Mouse (Mus musculus) heart, embryonic 14.5 days (tissue): Measurements from ENCODE around the gene Nms. TPM values are rescaled to one million over a fixed set of nuclear protein-coding genes. Genes with fewer than 3 reads are reported as not detected.

Experiments
- ATAC-seq: fragments of 200-750 bp; cut with Nextera tagmentation; 2 replicates; pipeline ENCODE4 v1.8.0; 2017; ENCODE audit warnings: low read depth, moderate TSS enrichment; ENCODE audit not compliant: insufficient number of reproducible peaks, insufficient read depth, low FRiP score
- H3K27ac ChIP-seq, 2 experiments: fragments of 200-500 bp in 1 of 2; fragments of 300-500 bp in 1 of 2; sonication (generic) in 1 of 2; replicated peaks in 1 of 2; 2 replicates each; pipeline ENCODE4 v1.5.1; 2012 to 2014; ENCODE audit warnings: low read depth in 2 of 2, low read length in 2 of 2, control low read depth in 1 of 2, mild to moderate bottlenecking in 1 of 2, mixed read lengths in 1 of 2; ENCODE audit not compliant: control insufficient read depth in 1 of 2, insufficient read depth in 1 of 2
- H3K27me3 ChIP-seq: fragments of 300-500 bp; sonication (generic); 2 replicates; pipeline ENCODE4 v1.6.1; 2014; ENCODE audit warnings: mild to moderate bottlenecking, low read length, control low read depth; ENCODE audit not compliant: control insufficient read depth, insufficient read depth
- H3K36me3 ChIP-seq: fragments of 300-500 bp; sonication (generic); 2 replicates; pipeline ENCODE4 v1.6.1; 2014; ENCODE audit warnings: mild to moderate bottlenecking, control low read depth, low read length, mixed read lengths; ENCODE audit not compliant: control insufficient read depth, insufficient read depth
- H3K4me1 ChIP-seq, 2 experiments: fragments of 200-500 bp in 1 of 2; fragments of 300-500 bp in 1 of 2; sonication (generic) in 1 of 2; 2 replicates each; pipeline ENCODE4 v1.6.1; 2012 to 2014; ENCODE audit warnings: low read length in 2 of 2, control low read depth in 1 of 2, mixed read lengths in 1 of 2; ENCODE audit not compliant: control insufficient read depth in 2 of 2, insufficient read depth in 2 of 2
- H3K4me2 ChIP-seq: fragments of 300-500 bp; sonication (generic); 2 replicates; pipeline ENCODE4 v1.6.1; 2014; ENCODE audit warnings: mild to moderate bottlenecking, low read length
- H3K4me3 ChIP-seq, 2 experiments: fragments of 200-500 bp in 1 of 2; fragments of 300-500 bp in 1 of 2; sonication (generic) in 1 of 2; 2 replicates each; pipeline ENCODE4 v1.5.1; 2012 to 2014; ENCODE audit warnings: low read length in 2 of 2, mild to moderate bottlenecking in 2 of 2, control low read depth in 1 of 2, low read depth in 1 of 2, moderate library complexity in 1 of 2; ENCODE audit not compliant: control insufficient read depth in 1 of 2, insufficient read depth in 1 of 2
- H3K9ac ChIP-seq: fragments of 300-500 bp; sonication (generic); 2 replicates; pipeline ENCODE4 v1.6.1; 2014; ENCODE audit warnings: mild to moderate bottlenecking, low read length
- H3K9me3 ChIP-seq: fragments of 300-500 bp; sonication (generic); 2 replicates; pipeline ENCODE4 v1.6.1; 2016; ENCODE audit warnings: low read length, control low read depth; ENCODE audit not compliant: control insufficient read depth
- WGBS: fragments of 180-500 bp; shearing (Covaris S2); extraction: QIAGEN DNeasy Blood & Tissue Kit; methylation state at CpG from one replicate; pipeline ENCODE4 v1.1.7; 2014; 5-methylcytosine and 5-hydroxymethylcytosine counted together
- polyA plus RNA-seq: library from polyadenylated mRNA; unstranded; fragments of >200 nt; fragmentation: Nextera tagmentation; extraction: Ambion mirVana; gene quantifications from 2 replicates; pipeline ENCODE4 v1.2.1, GENCODE M21; 2014

Nms gene
- polyA plus RNA-seq, 1 experiment from 2014 or later, result not detected

DNA sequence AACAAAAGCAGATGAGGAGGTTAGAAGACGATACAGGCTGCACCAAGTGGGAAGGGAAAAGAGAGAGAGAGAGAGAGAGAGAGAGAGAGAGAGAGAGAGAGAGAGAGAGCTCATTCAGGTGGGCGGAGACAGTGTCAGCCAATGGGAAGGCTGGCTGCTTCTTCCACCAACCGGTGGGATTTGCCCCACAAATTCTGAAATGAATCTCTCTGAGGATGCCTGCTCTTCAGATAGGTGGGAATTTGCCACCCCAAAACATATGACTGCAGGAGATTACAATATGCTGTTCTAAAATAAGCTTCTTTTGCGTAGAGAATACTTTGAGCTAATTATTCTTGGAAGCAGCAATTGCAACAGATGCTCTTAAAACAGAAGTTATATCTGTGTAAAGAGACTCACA is 9.5 kb upstream of the Nms start:
- H3K27me3 ChIP-seq, result no peaks in the 10 kb centered on the region
- H3K36me3 ChIP-seq, result no peaks in the 10 kb centered on the region
- H3K9ac ChIP-seq, result no peak overlapping the region
- H3K9me3 ChIP-seq, result no peaks in the 10 kb centered on the region
- WGBS, result 62% methylated on average over 4 of the region's 4 CpGs
- ATAC-seq, result no peak
- no peak overlapping the region for H3K27ac ChIP-seq
- H3K4me1 ChIP-seq, result no peaks in the 10 kb centered on the region
- H3K4me3 ChIP-seq, result no peak overlapping the region
- H3K4me2 ChIP-seq, result no peak overlapping the region

DNA sequence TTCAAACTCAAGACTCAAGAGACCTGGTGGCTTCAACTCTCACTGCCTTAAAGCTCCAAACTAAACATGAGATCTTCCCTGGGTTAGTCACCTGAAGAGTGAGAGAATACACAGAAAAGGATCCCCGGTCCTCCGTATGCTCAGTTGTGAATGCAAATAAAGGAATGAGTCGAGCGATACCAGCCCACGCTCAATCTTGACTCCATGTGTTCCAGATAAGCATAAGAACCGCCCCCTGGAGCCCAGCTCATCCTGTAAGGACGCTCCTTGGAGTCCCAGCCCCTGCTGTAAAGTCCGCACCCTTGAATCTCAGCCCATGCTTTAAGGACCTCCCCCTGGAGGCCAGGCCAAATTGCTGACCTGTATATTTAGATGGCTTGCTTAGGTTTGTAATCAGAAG is 8.2 kb upstream of the Nms start:
- WGBS, result 50% methylated on average over 8 of the region's 8 CpGs
- H3K4me3 ChIP-seq, result no peak overlapping the region

GRCm38 (mm10) chr1:38934668-38935067 is 4.3 kb upstream of the Nms start:
- ATAC-seq, result no peak
- Histone ChIP-seq H3K4me2 (no peak overlapping the region), H3K27ac (no peak overlapping the region), H3K4me3 (no peak overlapping the region), H3K9me3 (no peaks in the 10 kb centered on the region), H3K9ac (no peak overlapping the region), H3K27me3 (no peaks in the 10 kb centered on the region), H3K36me3 (no peaks in the 10 kb centered on the region), H3K4me1 (no peaks in the 10 kb centered on the region)
- 32% methylated on average over 5 of the region's 5 CpGs for WGBS

More for the DNA sequence above, 8.2 kb upstream of the Nms start:
- Histone ChIP-seq H3K36me3 (no peaks in the 10 kb centered on the region), H3K9me3 (no peaks in the 10 kb centered on the region), H3K4me2 (no peak overlapping the region), H3K27me3 (no peaks in the 10 kb centered on the region), H3K9ac (no peak overlapping the region), H3K4me1 (no peaks in the 10 kb centered on the region), H3K27ac (no peak overlapping the region)
- no peak for ATAC-seq

- H3K9ac ChIP-seq, result no peak overlapping the region
- no peak overlapping the region for H3K4me2 ChIP-seq
- WGBS, result 21% methylated on average over 6 of the region's 6 CpGs
- H3K27me3 ChIP-seq, result no peaks in the 10 kb centered on the region
- H3K4me3 ChIP-seq, result no peak overlapping the region
- no peak overlapping the region for H3K27ac ChIP-seq
- no peak for ATAC-seq
- no peaks in the 10 kb centered on the region for H3K36me3 ChIP-seq
- H3K4me1 ChIP-seq, result no peaks in the 10 kb centered on the region
- H3K9me3 ChIP-seq, result no peaks in the 10 kb centered on the region
These were observed 2.2 kb upstream of the Nms start for GRCm38 (mm10) chr1:38936780-38937179.

DNA sequence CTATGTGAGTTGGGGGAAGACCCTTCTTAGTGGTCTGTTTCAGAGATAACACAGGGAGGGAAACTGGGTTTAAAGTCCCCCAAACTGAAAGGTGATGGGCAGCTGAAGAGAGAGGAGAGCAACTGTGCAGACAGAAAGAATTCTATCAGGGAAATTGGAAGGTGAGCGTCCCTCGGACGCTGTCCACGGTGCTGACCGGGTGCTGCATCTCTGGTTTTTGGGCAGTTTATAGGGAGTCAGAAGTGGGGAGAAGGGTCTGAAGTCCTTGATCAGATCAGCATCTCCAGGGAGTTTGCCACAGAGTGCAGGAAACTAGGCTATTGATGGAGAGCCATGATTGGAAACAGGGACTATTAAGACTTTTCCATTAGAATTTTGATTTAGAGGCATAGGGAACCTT is 659 bp downstream of the Nms start:
- no peaks in the 10 kb centered on the region for H3K9me3 ChIP-seq
- no peak overlapping the region for H3K27ac ChIP-seq
- no peaks in the 10 kb centered on the region for H3K36me3 ChIP-seq
- no peak overlapping the region for H3K9ac ChIP-seq
- no peaks in the 10 kb centered on the region for H3K27me3 ChIP-seq
- H3K4me1 ChIP-seq, result no peaks in the 10 kb centered on the region
- ATAC-seq, result no peak
- WGBS, result 5% methylated on average over 5 of the region's 5 CpGs
- H3K4me3 ChIP-seq, result no peak overlapping the region
- H3K4me2 ChIP-seq, result no peak overlapping the region

DNA sequence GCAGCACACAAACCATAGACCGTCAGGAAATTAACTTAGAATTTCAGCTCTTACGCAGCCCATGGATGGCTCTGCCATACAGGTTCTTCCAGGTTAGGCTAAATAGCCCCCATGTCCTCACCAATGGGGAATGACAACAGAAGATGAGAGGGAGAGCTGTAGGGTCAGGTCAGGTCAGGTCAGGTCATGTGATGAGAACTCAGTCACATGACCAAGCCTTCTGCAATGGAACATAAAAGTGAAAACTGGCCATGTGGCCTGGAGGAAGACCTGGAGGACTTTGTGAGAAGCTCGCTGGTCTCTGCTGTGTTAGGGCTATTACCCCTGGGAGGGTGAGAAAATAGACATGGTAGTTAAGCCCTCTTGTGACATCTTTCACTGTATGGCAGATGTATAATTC is 17.5 kb downstream of the Nms start:
- Histone ChIP-seq H3K27ac (no peak overlapping the region), H3K4me2 (no peak overlapping the region), H3K36me3 (no peaks in the 10 kb centered on the region), H3K9me3 (no peaks in the 10 kb centered on the region), H3K4me3 (no peak overlapping the region), H3K4me1 (no peaks in the 10 kb centered on the region), H3K27me3 (no peaks in the 10 kb centered on the region), H3K9ac (no peak overlapping the region)
- ATAC-seq, result no peak
- WGBS, result 87% methylated on average over 3 of the region's 3 CpGs

DNA sequence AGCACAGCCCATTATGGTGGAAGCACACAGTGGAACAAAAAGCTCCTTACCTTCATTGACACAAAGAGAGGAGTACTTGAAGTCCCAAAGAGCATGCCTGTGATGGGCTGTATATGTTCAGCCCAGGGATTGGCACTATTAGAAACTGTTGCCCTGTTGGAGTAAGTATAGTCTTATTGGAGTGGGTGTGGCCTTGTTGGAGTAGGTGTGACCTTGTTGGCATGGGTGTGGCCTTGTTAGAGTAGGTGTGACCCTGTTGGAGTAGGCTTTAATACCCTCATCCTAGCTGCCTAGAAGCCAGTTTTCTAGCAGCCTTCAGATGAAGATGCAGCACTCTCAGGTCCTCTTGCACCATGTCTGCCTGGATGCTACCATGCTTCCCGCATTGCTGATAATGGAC is 30.2 kb downstream of the Nms start:
- H3K9me3 ChIP-seq, result no peaks in the 10 kb centered on the region
- ATAC-seq, result no peak
- no peak overlapping the region for H3K4me2 ChIP-seq
- no peaks in the 10 kb centered on the region for H3K27me3 ChIP-seq
- no peak overlapping the region for H3K4me3 ChIP-seq
- WGBS, result 91% methylated on average over 1 of the region's 1 CpGs
- H3K36me3 ChIP-seq, result no peaks in the 10 kb centered on the region
- no peak overlapping the region for H3K9ac ChIP-seq
- H3K27ac ChIP-seq, result no peak overlapping the region
- H3K4me1 ChIP-seq, result no peaks in the 10 kb centered on the region

GRCm38 (mm10) chr1:38971712-38972111 is 32.8 kb downstream of the Nms start:
- no peaks in the 10 kb centered on the region for H3K4me1 ChIP-seq
- 66% methylated on average over 3 of the region's 3 CpGs for WGBS
- no peak overlapping the region for H3K27ac ChIP-seq
- H3K27me3 ChIP-seq, result no peaks in the 10 kb centered on the region
- no peak overlapping the region for H3K9ac ChIP-seq
- H3K36me3 ChIP-seq, result no peaks in the 10 kb centered on the region
- no peak for ATAC-seq
- no peak overlapping the region for H3K4me2 ChIP-seq
- H3K9me3 ChIP-seq, result no peaks in the 10 kb centered on the region
- no peak overlapping the region for H3K4me3 ChIP-seq
